Mouse (Mus musculus): ENCODE data around the gene Cldn34b4. TPM values are rescaled to one million over a fixed set of nuclear protein-coding genes. Genes with fewer than 3 reads are reported as not detected.

Gene Cldn34b4
- total RNA-seq (2023) = not detected in 4 replicates

GRCm38 (mm10) chrX:76393050-76393449 lies at the start of gene Cldn34b4:
Cldn34b4 (plus strand) TSS chrX:76393350.

Other genes starting within 250 kb of the Cldn34b4 start
- gene Cldn34b3, start 129.0 kb upstream of the Cldn34b4 start, total RNA-seq (2023) = not detected in 4 replicates
- not detected in 4 replicates for gene Cldn34d, start 209.6 kb downstream of the Cldn34b4 start, total RNA-seq (2023)